Mouse (Mus musculus) T-cell, adult 2 months (primary cell): ENCODE measurements at regions not wholly inside any gene's neighbourhood (a gene's known extent, or its start where the extent isn't known, plus 50 kb on each side); places are given as distances from the start of the nearest gene placed in this dataset.

Source experiments
- DNase-seq: peaks from one replicate; pipeline ENCODE4 v3.0.0; 2022; ENCODE audit warnings: low spot score

- DNase-seq, result no peak
Observed at GRCm38 (mm10) chr13:119358696-119359095, 69.7 kb upstream of the Paip1 start.

- DNase-seq, result peak; percentile 7
Observed at GRCm38 (mm10) chr13:119363379-119363778, 65.0 kb upstream of the Paip1 start.

DNA sequence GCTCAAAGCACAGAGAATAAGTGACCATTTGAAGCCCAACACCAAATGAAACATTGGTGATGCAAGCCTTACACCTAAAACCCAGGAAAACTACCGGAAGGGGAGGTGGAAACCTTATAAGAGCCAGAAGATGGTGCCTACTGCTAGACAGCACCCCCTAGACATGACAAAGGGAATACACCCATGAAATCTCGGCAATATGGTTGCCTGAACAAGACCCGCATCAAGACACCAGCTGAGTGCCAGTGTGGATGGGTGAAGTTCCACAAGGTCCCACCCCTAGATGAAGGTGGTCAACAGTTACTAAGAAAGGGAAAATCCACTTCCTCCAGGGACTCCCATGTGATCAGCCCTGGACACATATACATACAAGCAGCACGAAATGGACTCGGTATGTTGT lies 64.2 kb upstream of the Paip1 start:
- DNase-seq, result no peak

DNA sequence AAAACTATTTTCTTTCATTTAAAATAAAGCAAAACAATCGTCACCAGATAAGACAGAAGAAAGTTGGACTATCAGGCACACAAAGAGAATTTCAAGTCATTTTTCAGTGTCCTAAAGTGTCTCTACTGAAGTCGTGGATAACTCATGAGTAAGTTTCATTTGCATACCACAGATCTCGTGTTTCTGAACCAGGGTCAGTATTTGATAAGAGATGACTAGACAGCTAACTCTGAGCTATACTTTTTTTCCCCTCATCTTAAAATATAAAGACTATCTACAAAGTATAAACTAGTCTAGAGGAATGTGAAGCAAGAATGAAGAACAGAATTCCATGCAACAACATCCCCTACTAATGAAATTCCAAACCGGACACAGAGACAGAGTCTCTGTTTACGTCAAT lies 60.9 kb upstream of the Paip1 start:
- DNase-seq, result no peak

DNA sequence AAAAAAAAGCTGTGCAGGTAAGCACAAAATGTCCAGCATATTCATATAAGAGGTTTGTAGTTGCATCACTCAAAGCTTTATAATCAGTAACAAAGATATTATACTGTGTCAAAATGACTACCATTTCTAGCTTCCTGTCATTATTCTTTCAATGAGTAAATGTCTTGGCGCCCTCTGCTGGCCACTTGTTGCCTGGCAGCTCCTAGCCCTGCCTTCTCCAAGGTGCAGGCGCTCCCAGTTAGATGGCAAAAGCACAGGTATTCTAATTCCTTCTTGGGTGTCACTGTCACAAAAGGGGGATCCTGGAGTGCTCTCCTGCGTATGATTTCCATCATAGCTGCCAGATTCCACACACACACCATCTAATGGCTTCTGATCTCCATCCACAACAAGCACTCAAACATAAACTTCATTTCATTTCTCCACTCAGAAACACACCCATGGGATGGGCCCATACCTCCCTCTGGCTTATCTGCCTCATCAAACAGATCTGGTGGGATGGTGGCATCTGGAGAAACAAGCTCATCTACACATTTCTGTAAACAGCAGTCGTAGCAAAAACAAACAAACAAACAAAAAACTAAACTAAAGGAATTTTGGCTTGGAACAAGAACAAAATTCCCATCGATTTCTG lies 49.9 kb upstream of the Paip1 start:
- peak; percentile 60 for DNase-seq
